Mouse (Mus musculus) limb, embryonic 15.5 days (tissue): ENCODE results near the gene Kmo. TPM values are rescaled to one million over a fixed set of nuclear protein-coding genes. Genes with fewer than 3 reads are reported as not detected.

Source experiments
- ATAC-seq: fragments of 200-750 bp; cut with Nextera tagmentation; 2 replicates; pipeline ENCODE4 v1.8.0; 2017; ENCODE audit warnings: low read depth, moderate TSS enrichment; ENCODE audit not compliant: insufficient number of reproducible peaks, low FRiP score, low TSS enrichment
- H3K27ac ChIP-seq: fragments of 300-500 bp; sonication (generic); 2 replicates; pipeline ENCODE4 v1.5.1; 2015; ENCODE audit warnings: moderate library complexity, mild to moderate bottlenecking, inconsistent platforms
- H3K27me3 ChIP-seq: fragments of 300-500 bp; sonication (generic); 2 replicates; pipeline ENCODE4 v1.6.1; 2015; ENCODE audit warnings: inconsistent platforms
- H3K36me3 ChIP-seq: fragments of 300-500 bp; sonication (generic); 2 replicates; pipeline ENCODE4 v1.6.1; 2015; ENCODE audit warnings: inconsistent platforms
- H3K4me1 ChIP-seq: fragments of 300-500 bp; sonication (generic); 2 replicates; pipeline ENCODE4 v1.6.1; 2015; ENCODE audit warnings: inconsistent platforms
- H3K4me2 ChIP-seq: fragments of 300-500 bp; sonication (generic); 2 replicates; pipeline ENCODE4 v1.6.1; 2015; ENCODE audit warnings: mild to moderate bottlenecking, inconsistent platforms
- H3K4me3 ChIP-seq: fragments of 300-500 bp; sonication (generic); 2 replicates; pipeline ENCODE4 v1.5.1; 2015; ENCODE audit warnings: mild to moderate bottlenecking, inconsistent platforms
- H3K9ac ChIP-seq: fragments of 300-500 bp; sonication (generic); 2 replicates; pipeline ENCODE4 v1.6.1; 2015; ENCODE audit warnings: inconsistent platforms
- H3K9me3 ChIP-seq: fragments of 300-500 bp; sonication (generic); 2 replicates; pipeline ENCODE4 v1.6.1; 2016; ENCODE audit warnings: inconsistent platforms
- WGBS: fragments of 180-500 bp; shearing (Covaris S2); methylation state at CpG from one replicate; pipeline ENCODE4 v1.1.7; 2015; 5-methylcytosine and 5-hydroxymethylcytosine counted together
- polyA plus RNA-seq: library from polyadenylated mRNA; unstranded; fragments of >200 nt; fragmentation: Nextera tagmentation; extraction: Ambion mirVana; gene quantifications from 2 replicates; pipeline ENCODE4 v1.2.1, GENCODE M21; 2015

Kmo gene
- polyA plus RNA-seq, 1 experiment from 2014 or later = 0.31 TPM

DNA sequence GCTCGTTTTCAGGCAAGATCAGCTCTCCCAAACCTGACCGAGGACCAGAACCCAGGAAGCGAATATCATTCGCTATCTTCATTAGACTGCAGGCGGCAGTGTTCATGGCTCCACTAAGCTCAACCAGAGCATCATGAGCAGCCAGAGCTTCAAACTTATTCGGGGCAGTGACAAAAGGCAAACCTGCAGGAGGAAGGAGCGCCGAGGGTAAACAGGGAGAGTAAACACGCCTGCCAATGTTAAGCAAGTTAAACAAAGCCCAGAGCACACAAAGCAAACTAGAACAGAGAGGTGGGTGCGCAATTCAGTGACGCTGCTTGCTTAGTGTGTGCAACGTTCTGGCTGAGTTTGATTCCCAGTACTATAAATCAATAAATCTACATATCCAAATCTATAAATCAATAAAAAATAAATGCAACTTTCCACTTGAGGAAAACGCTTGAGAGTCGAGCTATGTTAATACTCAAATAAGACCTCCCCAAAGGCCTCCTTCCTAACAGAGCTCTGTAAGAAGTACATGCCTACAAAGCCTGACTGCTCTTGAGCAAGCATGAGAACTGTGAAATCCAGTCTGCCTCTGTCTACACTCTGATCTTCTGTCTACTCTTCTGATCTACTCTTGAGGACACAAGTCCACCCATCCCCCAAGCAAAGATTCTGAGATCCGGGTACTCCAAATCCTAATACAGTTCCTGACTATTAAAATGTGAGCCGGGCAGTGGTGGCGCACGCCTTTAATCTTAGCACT is 12.2 kb upstream of the Kmo start:
- 92% methylated on average over 18 of the region's 18 CpGs for WGBS
- no peaks in the 10 kb centered on the region for H3K4me1 ChIP-seq
- H3K9me3 ChIP-seq = no peaks in the 10 kb centered on the region
- H3K36me3 ChIP-seq = peaks cover 71% of the 10 kb centered on the region
- no peak overlapping the region for H3K4me3 ChIP-seq
- H3K27ac ChIP-seq = no peak overlapping the region
- ATAC-seq = no peak
- no peaks in the 10 kb centered on the region for H3K27me3 ChIP-seq
- no peak overlapping the region for H3K9ac ChIP-seq
- H3K4me2 ChIP-seq = no peak overlapping the region

DNA sequence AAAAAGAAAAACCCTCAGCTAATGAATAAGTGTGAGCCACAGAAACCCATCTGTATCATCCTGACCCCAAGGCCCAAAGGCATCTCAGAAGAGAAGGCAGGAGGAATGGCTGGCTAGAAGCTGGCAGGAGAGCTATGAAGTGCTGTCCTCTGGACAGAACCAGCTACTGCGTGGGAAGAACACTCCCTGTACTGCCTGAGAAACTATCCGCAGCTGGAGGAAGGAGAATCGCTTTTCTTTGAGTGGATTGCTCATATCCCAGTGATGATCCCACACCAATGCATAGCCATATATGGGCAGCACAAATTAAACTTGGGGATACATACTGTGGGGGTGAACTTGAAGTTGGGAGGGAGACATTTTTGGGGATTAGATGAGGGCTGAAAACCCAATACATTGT is 11.5 kb upstream of the Kmo start:
- no peaks in the 10 kb centered on the region for H3K4me1 ChIP-seq
- ATAC-seq = no peak
- no peak overlapping the region for H3K4me3 ChIP-seq
- no peak overlapping the region for H3K4me2 ChIP-seq
- no peaks in the 10 kb centered on the region for H3K27me3 ChIP-seq
- peaks cover 71% of the 10 kb centered on the region for H3K36me3 ChIP-seq
- WGBS = 98% methylated on average over 3 of the region's 3 CpGs
- H3K9me3 ChIP-seq = no peaks in the 10 kb centered on the region
- H3K27ac ChIP-seq = no peak overlapping the region
- H3K9ac ChIP-seq = no peak overlapping the region

DNA sequence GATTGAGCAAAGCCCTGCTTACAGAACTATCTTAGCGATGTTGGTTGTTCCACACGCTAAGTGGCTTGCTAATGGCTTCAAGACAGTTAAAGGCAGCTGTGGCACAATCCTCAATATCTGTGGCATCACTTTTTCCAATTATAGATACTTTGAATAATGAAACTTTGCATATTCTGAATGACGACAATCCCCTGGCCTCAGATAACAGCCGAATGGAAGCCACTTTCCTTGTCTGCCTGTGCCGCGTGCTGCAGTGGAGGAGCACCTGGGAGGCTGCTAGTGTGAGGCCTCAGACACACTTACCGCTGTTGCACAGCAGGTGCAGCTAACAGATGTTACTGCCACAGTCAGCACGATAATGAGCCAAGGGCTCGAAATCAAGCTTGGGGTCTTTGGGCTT is 5.2 kb upstream of the Kmo start:
- H3K9ac ChIP-seq = no peak overlapping the region
- peaks cover 62% of the 10 kb centered on the region for H3K36me3 ChIP-seq
- no peak for ATAC-seq
- no peak overlapping the region for H3K4me2 ChIP-seq
- H3K27ac ChIP-seq = no peak overlapping the region
- no peaks in the 10 kb centered on the region for H3K9me3 ChIP-seq
- no peaks in the 10 kb centered on the region for H3K4me1 ChIP-seq
- WGBS = 92% methylated on average over 9 of the region's 9 CpGs
- no peak overlapping the region for H3K4me3 ChIP-seq
- no peaks in the 10 kb centered on the region for H3K27me3 ChIP-seq

DNA sequence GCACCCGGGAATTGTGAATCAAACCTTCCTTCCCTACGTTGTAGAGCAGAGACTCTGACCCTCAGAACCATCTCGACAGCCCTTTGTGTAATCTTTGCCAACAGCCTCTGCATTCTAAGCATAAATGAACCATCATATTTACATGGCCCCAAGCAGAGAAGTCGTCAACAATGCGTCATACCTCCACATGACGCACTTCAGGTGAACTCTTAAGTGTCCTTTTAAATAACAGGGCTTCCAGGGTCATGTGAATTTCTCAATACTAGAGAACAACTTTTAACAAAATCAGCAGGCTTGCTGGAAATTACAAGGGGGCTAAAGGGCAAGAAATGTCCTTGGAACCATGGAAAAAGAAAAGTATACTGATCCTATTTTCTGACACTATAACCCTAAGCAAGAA is 3.5 kb downstream of the Kmo start:
- Histone ChIP-seq H3K36me3 (no peaks in the 10 kb centered on the region), H3K27ac (no peak overlapping the region), H3K9me3 (no peaks in the 10 kb centered on the region), H3K4me1 (peaks cover 9% of the 10 kb centered on the region; the same call in 1 of the 2 replicates), H3K4me2 (no peak overlapping the region), H3K9ac (no peak overlapping the region), H3K4me3 (no peak overlapping the region), H3K27me3 (no peaks in the 10 kb centered on the region)
- ATAC-seq = no peak
- WGBS = 80% methylated on average over 6 of the region's 6 CpGs

DNA sequence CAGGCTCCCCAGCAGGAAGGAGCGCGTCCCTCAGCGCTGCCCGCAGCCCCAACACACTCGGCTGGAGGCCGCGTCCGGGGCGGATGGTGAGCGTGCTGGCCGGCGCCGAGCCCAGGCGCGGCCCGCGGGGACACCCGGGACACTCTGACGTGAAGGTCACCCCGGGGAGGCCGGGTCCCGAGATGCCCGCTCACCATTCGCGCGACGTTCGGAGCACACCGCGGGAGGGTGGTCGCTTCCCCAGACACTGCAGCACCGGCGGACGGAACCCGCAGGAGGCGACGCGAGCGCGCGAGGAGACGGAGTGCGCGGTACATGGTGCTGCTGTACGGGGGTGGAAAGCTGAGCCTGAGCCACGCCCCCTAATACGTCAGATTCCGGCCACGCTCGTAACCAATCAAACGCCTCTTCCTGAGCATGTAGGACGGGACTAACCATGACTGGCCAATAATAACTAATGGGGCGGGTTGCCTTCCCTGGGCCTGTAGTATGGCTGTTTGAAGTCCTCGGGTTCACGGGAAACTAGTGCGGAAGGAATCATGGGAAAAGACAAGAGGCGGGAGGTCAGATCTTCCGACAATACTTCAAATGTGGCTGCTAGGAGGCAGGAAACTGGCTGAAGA is 5.2 kb downstream of the Kmo start, which contains the start of gene Fh1:
Gene Fh1 (minus strand): TSS at position 379 of the 623 bp plus-strand sequence.
- under 1% methylated on average over 58 of the region's 58 CpGs for WGBS
- peak; percentile 100 for ATAC-seq

DNA sequence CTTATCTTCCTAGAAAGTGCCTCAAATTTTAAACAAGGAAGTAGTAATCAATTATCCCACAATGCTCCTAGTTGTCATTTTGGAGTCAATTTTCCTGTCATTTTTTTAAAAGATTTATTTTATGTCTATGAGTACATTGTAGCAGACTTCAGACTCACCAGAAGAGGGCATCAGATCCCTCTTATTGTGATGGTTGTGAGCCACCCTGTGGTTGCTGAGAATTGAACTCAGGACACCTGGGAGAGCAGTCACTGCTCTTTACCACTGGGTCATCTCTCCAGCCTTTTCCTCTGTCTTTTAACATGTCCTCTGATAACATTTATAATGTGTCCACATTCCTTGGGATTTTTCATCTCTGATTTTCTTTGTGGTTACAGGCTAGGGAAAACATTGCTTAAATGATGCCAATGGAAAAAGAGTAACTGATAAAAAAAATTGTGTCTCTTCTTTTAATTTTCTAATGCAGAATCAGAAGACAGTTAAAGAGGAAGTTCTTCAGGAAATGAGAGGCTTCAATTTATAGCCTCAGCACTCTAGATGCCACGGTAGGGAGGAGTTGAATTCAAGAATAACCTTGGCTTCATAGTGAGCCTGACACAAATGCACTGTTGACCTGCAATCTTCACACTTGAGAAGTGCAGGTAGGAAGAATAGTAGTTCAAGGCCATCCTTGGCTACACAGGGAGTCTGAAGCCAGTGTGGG is 6.0 kb downstream of the Kmo start:
- no peak overlapping the region for H3K9ac ChIP-seq
- H3K27ac ChIP-seq = peak overlapping the region; percentile 87
- ATAC-seq = no peak
- H3K36me3 ChIP-seq = no peaks in the 10 kb centered on the region
- peaks cover 9% of the 10 kb centered on the region; the same call in 1 of the 2 replicates for H3K4me1 ChIP-seq
- WGBS = 86% methylated on average over 1 of the region's 1 CpGs
- no peaks in the 10 kb centered on the region for H3K27me3 ChIP-seq
- H3K4me2 ChIP-seq = peak overlapping the region; percentile 67
- peak overlapping the region; percentile 83 for H3K4me3 ChIP-seq
- no peaks in the 10 kb centered on the region for H3K9me3 ChIP-seq

More for the DNA sequence above, 5.2 kb downstream of the Kmo start, which contains the start of gene Fh1:
- no peaks in the 10 kb centered on the region for H3K9me3 ChIP-seq
- peak within 1 kb of the TSS; percentile 67 for H3K4me2 ChIP-seq
- H3K36me3 ChIP-seq = no peaks in the 10 kb centered on the region
- peak within 1 kb of the TSS; percentile 85 for H3K9ac ChIP-seq
- H3K4me3 ChIP-seq = peak within 1 kb of the TSS; percentile 83
- H3K27ac ChIP-seq = peak within 1 kb of the TSS; percentile 87
- H3K4me1 ChIP-seq = peaks cover 9% of the 10 kb centered on the region; the same call in 1 of the 2 replicates
- no peaks in the 10 kb centered on the region for H3K27me3 ChIP-seq

DNA sequence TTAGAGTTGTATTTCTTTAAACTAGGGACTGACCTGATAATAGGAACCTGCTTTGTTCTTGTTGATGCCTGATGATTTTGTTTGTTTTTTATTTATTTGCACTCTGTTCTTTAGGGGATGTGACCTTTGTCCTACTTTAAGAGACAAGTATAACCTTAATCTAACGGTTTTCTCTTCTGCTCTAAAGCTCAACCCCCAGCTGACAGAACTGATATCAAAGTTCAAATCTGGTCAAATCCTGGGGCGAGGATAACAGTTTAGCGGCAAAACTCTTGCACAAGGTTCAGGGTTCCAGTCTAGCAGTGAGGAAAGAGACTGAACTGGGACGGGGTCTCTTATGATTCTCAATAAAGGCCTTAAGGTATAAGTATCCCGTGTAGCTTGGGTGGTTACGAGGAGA is 9.1 kb downstream of the Kmo start:
- Histone ChIP-seq H3K4me2 (no peak overlapping the region), H3K4me3 (no peak overlapping the region), H3K4me1 (peaks cover 4% of the 10 kb centered on the region; the same call in 1 of the 2 replicates), H3K27me3 (no peaks in the 10 kb centered on the region), H3K36me3 (no peaks in the 10 kb centered on the region), H3K27ac (no peak overlapping the region), H3K9ac (no peak overlapping the region), H3K9me3 (no peaks in the 10 kb centered on the region)
- no peak for ATAC-seq
- 84% methylated on average over 6 of the region's 6 CpGs for WGBS

DNA sequence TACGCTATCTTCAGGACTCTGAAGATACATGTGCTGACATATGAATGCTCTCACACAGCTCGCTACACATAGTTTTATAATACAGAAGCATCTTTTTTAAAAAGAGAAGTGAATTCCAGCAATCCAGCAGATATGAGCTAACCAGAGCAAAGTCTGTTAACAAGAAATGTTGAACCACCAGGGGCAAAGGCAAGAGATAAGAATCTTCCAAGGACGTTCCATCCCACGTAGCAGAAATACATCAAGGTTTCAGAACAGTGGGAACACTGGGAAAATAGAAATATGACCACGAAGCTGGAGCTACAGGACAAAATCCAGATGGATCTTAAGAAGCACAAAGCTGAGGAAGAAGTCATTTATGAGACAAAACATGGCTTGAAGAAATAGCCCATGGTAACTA is 10.2 kb downstream of the Kmo start:
- H3K27ac ChIP-seq = no peak overlapping the region
- no peak overlapping the region for H3K4me2 ChIP-seq
- no peaks in the 10 kb centered on the region for H3K4me1 ChIP-seq
- no peak for ATAC-seq
- no peaks in the 10 kb centered on the region for H3K9me3 ChIP-seq
- H3K27me3 ChIP-seq = no peaks in the 10 kb centered on the region
- no peak overlapping the region for H3K9ac ChIP-seq
- H3K4me3 ChIP-seq = no peak overlapping the region
- no peaks in the 10 kb centered on the region for H3K36me3 ChIP-seq
- WGBS = 81% methylated on average over 5 of the region's 5 CpGs

DNA sequence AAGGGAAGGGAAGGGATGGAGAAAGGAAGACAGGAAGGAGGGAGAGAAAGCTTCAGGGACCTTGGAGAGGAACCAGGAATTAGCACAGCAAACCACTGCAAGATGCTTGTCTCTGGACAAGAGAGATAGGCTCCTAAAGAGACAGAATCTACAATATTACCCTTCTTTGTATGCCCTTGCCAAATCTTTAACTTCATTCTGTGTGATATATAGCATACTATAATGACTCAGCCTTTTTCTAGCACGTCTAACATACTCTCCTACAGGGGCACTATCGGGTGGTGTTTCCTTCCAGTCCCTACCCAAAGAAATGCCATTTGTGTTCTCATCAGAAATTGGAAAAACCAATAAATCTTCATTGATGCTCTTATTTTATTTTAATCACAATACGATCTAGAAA is 10.9 kb downstream of the Kmo start:
- no peaks in the 10 kb centered on the region for H3K36me3 ChIP-seq
- ATAC-seq = no peak
- WGBS = 83% methylated on average over 3 of the region's 3 CpGs
- H3K4me1 ChIP-seq = no peaks in the 10 kb centered on the region
- H3K4me3 ChIP-seq = no peak overlapping the region
- H3K9me3 ChIP-seq = no peaks in the 10 kb centered on the region
- H3K4me2 ChIP-seq = no peak overlapping the region
- no peak overlapping the region for H3K9ac ChIP-seq
- no peaks in the 10 kb centered on the region for H3K27me3 ChIP-seq
- H3K27ac ChIP-seq = no peak overlapping the region

DNA sequence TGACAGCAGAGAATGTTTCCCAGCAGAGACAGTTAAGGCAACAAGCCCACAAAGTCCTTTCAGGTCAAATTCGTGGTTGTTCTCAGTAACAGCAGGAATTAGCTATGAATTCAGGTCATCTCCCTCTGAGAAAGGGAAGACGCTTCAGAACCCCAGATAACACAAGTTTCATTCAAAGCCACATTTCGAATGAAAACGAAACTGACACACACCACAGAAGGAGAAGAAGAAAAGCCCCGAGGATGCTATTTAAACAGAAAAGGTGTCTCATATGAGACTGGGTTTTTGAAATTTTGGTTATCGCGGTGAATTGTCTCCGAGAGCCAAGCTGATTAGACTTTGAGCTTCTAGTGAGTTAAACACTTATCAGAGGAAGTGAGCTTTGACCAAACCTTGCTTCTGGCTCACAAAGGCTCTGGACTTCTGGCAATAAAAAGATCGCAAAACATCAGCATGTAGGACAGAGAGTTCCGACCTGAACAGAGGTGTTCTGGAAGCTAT is 11.6 kb downstream of the Kmo start:
- no peaks in the 10 kb centered on the region for H3K27me3 ChIP-seq
- H3K4me2 ChIP-seq = no peak overlapping the region
- H3K9ac ChIP-seq = no peak overlapping the region
- no peaks in the 10 kb centered on the region for H3K4me1 ChIP-seq
- no peaks in the 10 kb centered on the region for H3K9me3 ChIP-seq
- WGBS = 69% methylated on average over 10 of the region's 10 CpGs
- no peak overlapping the region for H3K27ac ChIP-seq
- H3K36me3 ChIP-seq = no peaks in the 10 kb centered on the region
- H3K4me3 ChIP-seq = no peak overlapping the region
- ATAC-seq = no peak

DNA sequence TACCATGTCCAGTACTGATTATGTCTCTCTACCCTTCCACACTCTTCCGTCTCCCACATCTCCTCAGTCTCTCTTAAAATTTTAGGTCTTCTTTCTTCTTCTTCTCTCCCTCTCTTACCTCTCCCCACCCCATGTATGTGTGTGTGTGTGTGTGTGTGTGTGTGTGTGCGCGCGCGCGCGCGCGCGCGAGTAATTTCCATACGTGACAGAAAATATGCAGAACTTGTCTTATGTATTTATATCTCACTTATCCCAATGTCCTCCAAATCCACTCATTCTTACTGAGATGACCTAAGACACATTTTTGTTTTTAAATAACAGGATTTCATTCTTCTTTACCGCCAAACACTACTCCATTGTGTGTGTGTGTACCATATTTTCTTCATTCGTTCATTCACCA is 12.3 kb downstream of the Kmo start:
- ATAC-seq = no peak
- Histone ChIP-seq H3K4me1 (no peaks in the 10 kb centered on the region), H3K9me3 (no peaks in the 10 kb centered on the region), H3K9ac (no peak overlapping the region), H3K4me3 (no peak overlapping the region), H3K27me3 (no peaks in the 10 kb centered on the region), H3K4me2 (no peak overlapping the region), H3K36me3 (no peaks in the 10 kb centered on the region), H3K27ac (no peak overlapping the region)
- 90% methylated on average over 14 of the region's 14 CpGs for WGBS

DNA sequence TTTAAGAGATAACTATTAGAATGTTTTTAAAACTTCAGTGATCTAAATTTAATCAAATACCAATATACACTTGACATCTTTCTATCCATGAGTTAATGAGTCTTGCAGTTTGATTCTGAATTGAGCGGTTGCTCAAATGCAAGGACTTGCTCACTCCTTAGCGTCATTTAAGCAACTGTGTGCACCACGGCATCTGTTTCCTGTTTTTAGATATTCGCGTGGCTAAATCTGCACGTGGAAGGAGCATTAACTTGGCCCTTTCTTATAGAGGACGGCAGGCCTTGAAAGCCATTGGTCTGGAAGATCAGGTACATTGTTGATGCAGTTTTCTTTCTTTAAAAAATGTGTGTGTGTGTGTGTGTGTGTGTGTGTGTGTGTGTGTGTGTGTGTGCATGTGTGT is 17.5 kb downstream of the Kmo start:
- no peak for ATAC-seq
- H3K36me3 ChIP-seq = no peaks in the 10 kb centered on the region
- 53% methylated on average over 7 of the region's 7 CpGs for WGBS
- no peak overlapping the region for H3K9ac ChIP-seq
- H3K4me3 ChIP-seq = no peak overlapping the region
- no peak overlapping the region for H3K27ac ChIP-seq
- H3K4me1 ChIP-seq = no peaks in the 10 kb centered on the region
- no peaks in the 10 kb centered on the region for H3K9me3 ChIP-seq
- H3K4me2 ChIP-seq = no peak overlapping the region
- H3K27me3 ChIP-seq = no peaks in the 10 kb centered on the region
